Mouse (Mus musculus) neutrophil, adult 5-6 weeks (primary cell): ENCODE data around the gene Igfn1. TPM values are rescaled to one million over a fixed set of nuclear protein-coding genes. Genes with fewer than 3 reads are reported as not detected.

ENCODE experiments used
- total RNA-seq: library from RNA; stranded (forward); fragments of 200-1000 nt; gene quantifications from 2 replicates; pipeline ENCODE4 v1.2.3, GENCODE M21; 2017

The Igfn1 gene
- total RNA-seq, 1 experiment from 2014 or later, result under 0.01 TPM

Other genes starting within 250 kb of the Igfn1 start
- gene Phlda3, start 240.2 kb downstream of the Igfn1 start, total RNA-seq, result 0.47 TPM in 1 of 2 replicates, not detected in the other
- not detected in 2 replicates for gene Tnni1, start 226.9 kb downstream of the Igfn1 start, total RNA-seq
- gene Lad1, start 187.7 kb downstream of the Igfn1 start, total RNA-seq, result 0.12 TPM in 1 of 2 replicates, not detected in the other
- 0.12 TPM in 1 of 2 replicates, not detected in the other for gene Tnnt2, start 170.0 kb downstream of the Igfn1 start, total RNA-seq
- gene Pkp1, start 87.1 kb downstream of the Igfn1 start, total RNA-seq, result not detected in 2 replicates
- 3.3 and 4.3 TPM in 2 replicates for gene Tmem9, start 1.8 kb upstream of the Igfn1 start, total RNA-seq
- gene Ascl5, start 44.5 kb upstream of the Igfn1 start, total RNA-seq, result not detected in 2 replicates
- 1.4 TPM in 1 of 2 replicates, not detected in the other for gene Cacna1s, start 46.4 kb upstream of the Igfn1 start, total RNA-seq
- 175 and 183 TPM in 2 replicates for gene Kif21b, start 125.0 kb upstream of the Igfn1 start, total RNA-seq
- gene Mroh3, start 206.5 kb upstream of the Igfn1 start, total RNA-seq, result not detected in 2 replicates
- not detected in 2 replicates for gene Inava, start 227.9 kb upstream of the Igfn1 start, total RNA-seq